Mouse (Mus musculus) kidney, embryonic 16.5 days (tissue): Measurements from ENCODE around the gene Egln1. TPM values are rescaled to one million over a fixed set of nuclear protein-coding genes. Genes with fewer than 3 reads are reported as not detected.

Source experiments
- ATAC-seq: fragments of 200-750 bp; cut with Nextera tagmentation; 2 replicates; pipeline ENCODE4 v1.8.0; 2017; ENCODE audit warnings: moderate TSS enrichment; ENCODE audit not compliant: low FRiP score, low TSS enrichment
- H3K27ac ChIP-seq: fragments of 300-500 bp; sonication (generic); 2 replicates; pipeline ENCODE4 v1.5.1; 2014; ENCODE audit warnings: low read length
- H3K27me3 ChIP-seq: fragments of 300-500 bp; sonication (generic); 2 replicates; pipeline ENCODE4 v1.6.1; 2014; ENCODE audit warnings: low read length, control low read depth, mixed read lengths; ENCODE audit not compliant: insufficient read depth
- H3K36me3 ChIP-seq: fragments of 300-500 bp; sonication (generic); 2 replicates; pipeline ENCODE4 v1.6.1; 2014; ENCODE audit warnings: low read length, control low read depth, mixed read lengths; ENCODE audit not compliant: insufficient read depth
- H3K4me1 ChIP-seq: fragments of 300-500 bp; sonication (generic); 2 replicates; pipeline ENCODE4 v1.6.1; 2014; ENCODE audit warnings: low read length, control low read depth, mixed read lengths; ENCODE audit not compliant: insufficient read depth
- H3K4me2 ChIP-seq: fragments of 300-500 bp; sonication (generic); replicated peaks from 2 replicates; pipeline ENCODE4 v1.6.1; 2014; ENCODE audit warnings: low read depth, low read length
- H3K4me3 ChIP-seq: fragments of 300-500 bp; sonication (generic); 2 replicates; pipeline ENCODE4 v1.5.1; 2014; ENCODE audit warnings: mild to moderate bottlenecking, low read length
- H3K9ac ChIP-seq: fragments of 300-500 bp; sonication (generic); replicated peaks from 2 replicates; pipeline ENCODE4 v1.6.1; 2014; ENCODE audit warnings: low read length
- H3K9me3 ChIP-seq: fragments of 300-500 bp; sonication (generic); 2 replicates; pipeline ENCODE4 v1.6.1; 2016; ENCODE audit warnings: low read length, control low read depth
- WGBS: fragments of 180-500 bp; shearing (Covaris S2); extraction: QIAGEN DNeasy Blood & Tissue Kit; methylation state at CpG from one replicate; pipeline ENCODE4 v1.1.7; 2014; 5-methylcytosine and 5-hydroxymethylcytosine counted together
- polyA plus RNA-seq: library from polyadenylated mRNA; unstranded; fragments of >200 nt; fragmentation: Nextera tagmentation; extraction: Ambion mirVana; gene quantifications from 2 replicates; pipeline ENCODE4 v1.2.1, GENCODE M21; 2015

Egln1 gene
- polyA plus RNA-seq, 1 experiment from 2014 or later = 10.3 TPM

DNA sequence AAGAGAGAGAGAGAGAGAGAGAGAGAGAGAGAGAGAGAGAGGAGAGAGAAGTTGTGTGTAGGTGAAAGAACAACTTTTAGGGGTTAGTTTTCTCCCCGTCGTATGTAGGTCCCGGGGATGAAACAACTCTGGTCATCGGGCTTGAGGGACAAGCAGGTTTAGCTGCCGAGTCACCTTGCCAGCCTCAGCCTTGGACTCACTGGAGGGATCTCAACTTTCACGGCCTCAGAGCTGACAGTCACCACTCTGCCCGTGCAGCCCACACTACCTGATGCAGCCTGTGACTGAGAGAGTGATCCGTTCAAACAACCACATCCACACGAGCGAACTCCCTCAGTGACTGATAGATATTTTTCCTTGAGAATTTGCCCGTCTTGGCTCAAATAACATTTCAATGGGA lies 20.1 kb downstream of the Egln1 start:
- no peaks in the 10 kb centered on the region for H3K27me3 ChIP-seq
- no peak for ATAC-seq
- H3K4me3 ChIP-seq = no peak overlapping the region
- peaks cover 18% of the 10 kb centered on the region for H3K4me1 ChIP-seq
- WGBS = 78% methylated on average over 11 of the region's 11 CpGs
- no peak overlapping the region for H3K27ac ChIP-seq
- no peak overlapping the region for H3K9ac ChIP-seq
- H3K9me3 ChIP-seq = no peaks in the 10 kb centered on the region
- H3K4me2 ChIP-seq = no peak overlapping the region
- 0 out of 2 replicates have a peak, but pooled peaks cover 7% of the 10 kb centered on the region for H3K36me3 ChIP-seq

DNA sequence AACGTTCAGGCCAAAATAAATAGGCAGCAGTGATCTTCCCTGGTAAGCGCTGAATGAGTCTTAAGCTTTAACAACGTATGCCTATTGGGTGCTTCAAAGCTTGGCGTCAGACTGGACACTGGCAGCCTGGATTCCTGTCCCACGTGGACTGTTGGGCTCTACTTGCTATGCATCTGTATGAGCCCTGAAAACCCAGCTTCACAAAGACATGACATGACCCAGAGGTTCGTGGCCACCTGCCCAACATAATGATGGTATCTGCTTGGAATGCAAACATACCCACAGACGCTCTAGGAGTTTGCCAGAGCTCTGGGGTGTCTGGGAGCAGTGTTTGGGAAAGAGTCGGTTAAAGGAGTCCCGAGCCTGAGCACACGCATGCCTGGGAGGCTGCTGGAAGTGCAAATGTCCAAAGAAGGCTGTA lies 22.8 kb downstream of the Egln1 start:
- 0 out of 2 replicates have a peak, but pooled peaks cover 6% of the 10 kb centered on the region for H3K36me3 ChIP-seq
- peaks cover 24% of the 10 kb centered on the region for H3K4me1 ChIP-seq
- H3K9ac ChIP-seq = no peak overlapping the region
- no peak overlapping the region for H3K4me2 ChIP-seq
- H3K27ac ChIP-seq = no peak overlapping the region
- WGBS = 64% methylated on average over 10 of the region's 10 CpGs
- H3K4me3 ChIP-seq = no peak overlapping the region
- H3K9me3 ChIP-seq = no peaks in the 10 kb centered on the region
- H3K27me3 ChIP-seq = no peaks in the 10 kb centered on the region
- no peak for ATAC-seq

DNA sequence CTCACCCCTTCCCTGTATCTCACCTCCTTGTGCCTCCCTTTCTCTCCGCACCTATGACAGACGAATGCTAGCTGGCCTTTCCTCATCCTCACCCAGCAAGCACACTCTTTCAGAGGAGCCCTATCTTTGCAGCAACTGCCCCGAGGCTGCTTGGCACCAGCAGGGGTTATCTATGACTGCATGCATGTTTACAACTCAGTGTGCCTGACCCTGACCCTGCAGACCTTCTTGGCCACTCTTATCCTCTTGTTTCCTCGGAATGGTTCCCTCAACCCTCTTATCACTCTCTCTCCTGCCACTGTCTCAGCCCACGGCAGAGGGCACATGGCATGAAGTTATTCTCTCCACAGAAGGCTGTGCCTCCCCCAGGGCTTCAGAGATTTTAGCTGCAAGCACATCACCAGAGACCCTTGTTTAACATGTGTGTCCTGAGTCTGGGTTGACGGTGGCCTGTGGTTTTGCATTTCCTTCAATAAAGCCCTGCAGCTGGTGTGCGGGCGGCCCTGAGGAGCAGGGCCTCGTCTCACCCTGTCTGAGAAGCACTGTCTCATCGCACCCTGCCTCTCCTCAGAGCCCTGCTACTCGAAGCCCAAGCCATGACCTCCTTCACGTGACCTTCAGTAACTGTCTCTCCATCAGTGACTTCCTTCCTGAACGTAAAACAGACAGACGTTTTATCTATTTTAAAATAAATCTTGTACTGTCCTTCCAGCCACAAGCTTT lies 23.4 kb downstream of the Egln1 start:
- H3K4me1 ChIP-seq = peaks cover 24% of the 10 kb centered on the region
- ATAC-seq = no peak
- H3K4me2 ChIP-seq = no peak overlapping the region
- H3K4me3 ChIP-seq = no peak overlapping the region
- H3K27me3 ChIP-seq = no peaks in the 10 kb centered on the region
- 0 out of 2 replicates have a peak, but pooled peaks cover 5% of the 10 kb centered on the region for H3K36me3 ChIP-seq
- no peak overlapping the region for H3K9ac ChIP-seq
- H3K9me3 ChIP-seq = no peaks in the 10 kb centered on the region
- no peak overlapping the region for H3K27ac ChIP-seq
- WGBS = 51% methylated on average over 14 of the region's 14 CpGs

DNA sequence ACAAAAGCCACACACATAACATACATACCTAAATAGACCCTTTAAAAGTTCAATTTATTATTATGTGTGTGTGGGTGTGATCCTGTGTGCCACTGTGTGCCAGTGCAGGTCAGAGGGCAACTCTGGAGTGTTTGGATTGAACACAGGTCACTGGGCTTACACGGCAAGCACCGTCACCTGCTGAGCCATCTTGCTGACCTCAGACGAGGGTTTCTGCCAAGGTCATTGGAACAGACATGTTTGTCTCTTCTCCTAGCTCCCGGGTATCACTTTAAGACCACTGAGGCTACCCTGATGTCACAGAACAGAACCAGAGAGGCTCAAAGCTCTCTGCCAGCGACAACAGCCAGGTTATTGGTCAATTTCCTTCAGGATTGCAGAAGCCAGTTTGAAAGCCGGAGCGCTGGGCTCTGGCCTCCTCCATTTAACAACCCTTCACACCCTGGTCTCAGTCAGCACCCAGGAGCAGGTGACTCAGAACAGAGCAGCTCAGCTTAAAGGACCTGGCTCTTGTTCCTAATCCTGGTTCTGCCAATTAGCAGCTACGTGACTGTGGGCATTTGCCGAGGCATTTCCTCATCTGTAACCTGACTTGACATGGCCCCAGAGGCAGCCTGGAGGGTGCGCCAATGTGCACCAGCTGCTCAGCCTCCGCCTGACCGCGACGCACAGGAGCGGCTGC lies 25.0 kb downstream of the Egln1 start:
- WGBS = 76% methylated on average over 15 of the region's 15 CpGs
- Histone ChIP-seq H3K4me2 (no peak overlapping the region), H3K4me1 (peaks cover 15% of the 10 kb centered on the region; the same call in 1 of the 2 replicates), H3K9ac (no peak overlapping the region), H3K9me3 (no peaks in the 10 kb centered on the region), H3K27ac (no peak overlapping the region), H3K4me3 (no peak overlapping the region), H3K36me3 (0 out of 2 replicates have a peak, but pooled peaks cover 5% of the 10 kb centered on the region), H3K27me3 (no peaks in the 10 kb centered on the region)
- ATAC-seq = no peak

DNA sequence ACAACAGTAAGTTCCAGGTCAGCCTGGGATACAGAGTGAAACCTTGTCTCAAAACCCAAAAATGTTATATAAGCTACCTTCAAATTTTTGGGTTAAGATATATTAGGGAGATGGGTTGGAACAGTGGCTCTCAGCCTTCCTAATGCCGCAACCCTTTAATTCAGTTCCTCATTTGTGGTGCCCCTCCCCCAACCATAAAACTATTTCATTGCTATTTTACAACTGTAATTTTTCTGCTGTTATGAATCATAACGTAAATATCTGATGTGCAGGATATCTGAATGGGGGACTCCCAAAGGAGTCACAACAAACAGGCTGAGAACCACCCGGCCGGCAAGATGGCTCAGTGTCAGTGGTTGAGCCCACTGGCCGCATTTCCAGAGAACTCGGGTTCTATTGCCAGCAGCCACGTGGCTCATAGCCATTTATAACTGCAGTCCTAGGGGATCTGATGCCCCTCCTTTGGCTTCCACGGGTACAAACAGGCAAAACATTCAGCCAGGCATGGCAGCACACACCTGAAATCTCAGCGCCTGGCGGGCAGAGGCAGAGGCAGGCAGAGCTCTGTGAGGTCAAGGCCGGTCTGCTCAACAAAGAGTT lies 26.5 kb downstream of the Egln1 start:
- no peak for ATAC-seq
- H3K4me2 ChIP-seq = no peak overlapping the region
- no peak overlapping the region for H3K9ac ChIP-seq
- 78% methylated on average over 11 of the region's 11 CpGs for WGBS
- H3K9me3 ChIP-seq = no peaks in the 10 kb centered on the region
- no peaks in the 10 kb centered on the region for H3K27me3 ChIP-seq
- peaks cover 15% of the 10 kb centered on the region; the same call in 1 of the 2 replicates for H3K4me1 ChIP-seq
- H3K36me3 ChIP-seq = 0 out of 2 replicates have a peak, but pooled peaks cover 5% of the 10 kb centered on the region
- H3K27ac ChIP-seq = no peak overlapping the region
- H3K4me3 ChIP-seq = no peak overlapping the region

DNA sequence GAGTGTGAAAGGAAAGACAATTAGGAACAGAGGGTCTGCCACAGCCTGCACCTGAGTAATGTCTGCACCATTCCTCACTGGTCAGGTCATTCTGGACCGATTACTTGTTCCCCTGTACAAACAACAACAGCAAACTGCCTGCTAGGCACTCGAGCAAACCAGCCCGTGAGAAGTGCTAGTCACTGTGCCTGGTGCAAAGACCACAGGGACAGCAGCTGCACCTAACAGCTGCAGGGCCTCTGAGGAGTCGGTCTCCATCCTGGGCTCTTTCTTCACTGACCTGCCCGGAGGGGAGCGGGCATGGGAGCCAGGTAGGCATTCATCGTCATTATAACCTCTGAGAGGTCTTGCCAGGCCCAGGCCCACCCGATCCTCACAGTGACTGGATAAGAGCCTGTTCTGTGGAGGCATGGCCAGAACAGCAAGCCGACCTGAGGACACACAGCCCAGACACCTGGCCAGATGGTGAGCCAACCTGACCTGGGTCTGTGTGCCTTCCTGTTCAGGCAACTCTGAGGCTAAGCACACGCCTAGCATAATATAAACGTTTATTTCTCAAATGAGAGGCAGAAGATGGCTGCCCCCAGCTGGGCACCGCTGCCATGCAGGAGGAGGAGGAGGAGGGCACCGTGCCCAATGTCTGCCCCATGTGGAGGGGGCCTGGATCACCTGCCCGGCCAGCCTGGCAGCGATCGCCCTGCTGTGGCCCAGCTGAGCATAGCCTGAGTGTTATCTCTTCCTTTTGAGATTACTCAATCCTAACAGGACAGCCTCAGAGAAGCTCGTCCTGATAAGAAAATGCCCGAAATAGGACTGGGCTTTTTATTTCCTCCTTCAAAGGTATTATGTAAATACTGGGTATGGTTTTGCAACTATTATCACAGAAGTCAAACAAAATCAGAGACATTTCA lies 27.5 kb downstream of the Egln1 start:
- Histone ChIP-seq H3K27me3 (no peaks in the 10 kb centered on the region), H3K4me3 (no peak overlapping the region), H3K36me3 (0 out of 2 replicates have a peak, but pooled peaks cover 5% of the 10 kb centered on the region), H3K4me1 (peaks cover 13% of the 10 kb centered on the region; the same call in 1 of the 2 replicates), H3K4me2 (no peak overlapping the region), H3K9me3 (no peaks in the 10 kb centered on the region), H3K9ac (no peak overlapping the region), H3K27ac (no peak overlapping the region)
- no peak for ATAC-seq
- 83% methylated on average over 18 of the region's 18 CpGs for WGBS

DNA sequence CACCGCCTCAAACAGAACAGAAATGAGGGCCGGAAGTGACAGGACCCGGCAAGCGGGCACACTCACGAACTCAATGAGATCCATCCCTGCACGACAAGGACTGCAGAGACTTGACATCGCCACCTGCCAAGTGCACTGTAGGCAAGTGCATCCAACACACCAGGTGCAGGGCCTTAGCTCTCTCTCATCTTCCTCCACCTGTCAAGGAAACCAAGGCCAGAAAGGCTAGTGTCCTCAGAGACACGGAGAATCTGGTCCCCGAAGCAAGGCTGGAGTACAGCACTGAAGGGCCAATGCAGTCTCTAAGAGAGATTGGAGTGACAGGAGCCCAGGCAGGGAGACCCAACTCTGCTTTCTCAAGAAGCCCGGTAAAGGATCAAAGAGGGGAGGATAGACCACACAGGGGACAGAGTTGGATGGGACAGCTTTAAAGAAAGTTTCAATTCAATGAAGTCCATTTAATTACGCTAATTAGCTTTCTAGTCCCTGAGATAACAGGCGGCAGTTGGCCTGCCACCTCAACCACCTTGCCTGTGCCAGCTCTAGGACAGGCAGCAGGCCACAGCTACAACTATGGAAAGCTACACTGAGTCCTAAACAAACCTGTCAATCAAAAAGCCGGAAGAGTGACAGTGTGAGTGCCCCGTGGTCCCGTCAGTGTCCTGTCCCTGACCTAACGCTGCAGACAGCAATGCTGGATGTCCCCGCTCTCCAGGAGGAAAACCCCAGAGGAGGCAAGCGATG lies 31.2 kb downstream of the Egln1 start:
- Histone ChIP-seq H3K9me3 (no peaks in the 10 kb centered on the region), H3K4me1 (peaks cover 11% of the 10 kb centered on the region; the same call in 1 of the 2 replicates), H3K4me3 (no peak overlapping the region), H3K36me3 (peaks cover 28% of the 10 kb centered on the region), H3K9ac (no peak overlapping the region), H3K27me3 (no peaks in the 10 kb centered on the region), H3K4me2 (no peak overlapping the region), H3K27ac (no peak overlapping the region)
- ATAC-seq = no peak
- WGBS = 81% methylated on average over 18 of the region's 18 CpGs

DNA sequence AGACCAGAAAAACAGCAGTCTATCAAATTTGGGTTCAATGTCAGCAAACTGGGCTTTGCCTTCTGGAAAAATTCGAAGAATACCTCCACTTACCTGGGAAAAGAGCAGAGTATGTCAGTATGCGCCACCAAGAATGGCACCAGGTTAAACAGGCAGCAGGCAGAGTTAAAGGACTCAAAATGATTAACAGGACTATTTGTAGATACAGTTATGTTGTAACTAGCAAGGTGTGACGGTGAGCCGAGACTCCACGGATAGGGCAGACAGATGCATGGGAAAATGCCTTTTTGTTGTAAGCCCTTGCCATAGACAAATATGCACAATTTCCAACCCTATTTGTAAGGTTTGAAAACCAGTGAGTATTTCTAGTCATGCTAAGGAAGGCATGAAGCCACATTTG lies 35.1 kb downstream of the Egln1 start:
- Histone ChIP-seq H3K4me3 (no peak overlapping the region), H3K36me3 (peaks cover 52% of the 10 kb centered on the region), H3K9ac (no peak overlapping the region), H3K27me3 (no peaks in the 10 kb centered on the region), H3K27ac (0 out of 2 replicates have a peak overlapping the region, but pooled peaks have one; percentile 8), H3K4me1 (peaks cover 15% of the 10 kb centered on the region; the same call in 1 of the 2 replicates), H3K9me3 (no peaks in the 10 kb centered on the region), H3K4me2 (no peak overlapping the region)
- WGBS = 82% methylated on average over 5 of the region's 5 CpGs
- ATAC-seq = no peak
